25 mouse cellular contexts compared by ENCODE assay signal in genomic region chr12:88432277-88432676, GRCm38 (mm10).
"Had no signal": no experiment of that assay in that cellular context is flagged by ENCODE, and none has a peak within 500 bp of the region (broad histone marks: within the 10 kb centered on the region; RNA-seq: fewer than 3 reads in every experiment).

No protein-coding gene starts in this region.

- H3K9ac ChIP-seq: heart, embryonic 12.5 days; hindbrain, embryonic 12.5 days; hindbrain, embryonic 14.5 days; intestine, embryonic 15.5 days; limb, embryonic 13.5 days; limb, embryonic 15.5 days; liver, embryonic 12.5 days; liver, embryonic 14.5 days had no signal

- ATAC-seq: hindbrain, embryonic 16.5 days; inflammation-experienced regulatory T-cells, adult 6 months; intestine, embryonic 15.5 days; intestine, postnatal 0 days; liver, embryonic 12.5 days had no signal

- H3K9me3 ChIP-seq: heart, embryonic 10.5 days; heart, embryonic 12.5 days; hindbrain, embryonic 10.5 days; hindbrain, embryonic 12.5 days; intestine, embryonic 15.5 days; limb, embryonic 13.5 days; limb, embryonic 15.5 days; liver, embryonic 12.5 days had no signal

- H3K4me3 ChIP-seq: gastrocnemius, adult 2 months; heart, embryonic 10.5 days; heart, embryonic 12.5 days; hindbrain, embryonic 10.5 days; hindbrain, embryonic 12.5 days; intestine, embryonic 15.5 days; limb, embryonic 13.5 days; limb, embryonic 15.5 days; liver, embryonic 12.5 days had no signal

- H3K27ac ChIP-seq: gastrocnemius, adult 2 months; heart, embryonic 10.5 days; hindbrain, embryonic 10.5 days; hindbrain, embryonic 12.5 days; hindbrain, embryonic 14.5 days; intestine, embryonic 15.5 days; limb, embryonic 13.5 days; limb, embryonic 15.5 days; liver, embryonic 12.5 days; liver, embryonic 14.5 days had no signal

- H3K4me1 ChIP-seq: intestine, embryonic 15.5 days had no signal

- H3K4me2 ChIP-seq: heart, embryonic 12.5 days; hindbrain, embryonic 12.5 days; hindbrain, embryonic 14.5 days; intestine, embryonic 15.5 days; limb, embryonic 13.5 days; limb, embryonic 15.5 days; liver, embryonic 12.5 days had no signal

- H3K27me3 ChIP-seq: heart, embryonic 12.5 days; hindbrain, embryonic 12.5 days; intestine, embryonic 15.5 days; limb, embryonic 13.5 days; limb, embryonic 15.5 days; liver, embryonic 12.5 days had no signal

- H3K36me3 ChIP-seq: intestine, embryonic 15.5 days had no signal

- DNase-seq: gastrocnemius, adult 2 months; gastrocnemius, postnatal 10 days; gastrocnemius, postnatal 25 days; heart, adult 18-20 months; heart, postnatal 10 days; heart, postnatal 4 days; kidney, adult 18-20 months; kidney, adult 8-10 months; kidney, postnatal 10 days; kidney, postnatal 25 days; kidney, postnatal 4 days; layer of hippocampus, adult 9-11 months had no signal
